ENCODE assay signal across 18 mouse cellular contexts in the genomic region with DNA sequence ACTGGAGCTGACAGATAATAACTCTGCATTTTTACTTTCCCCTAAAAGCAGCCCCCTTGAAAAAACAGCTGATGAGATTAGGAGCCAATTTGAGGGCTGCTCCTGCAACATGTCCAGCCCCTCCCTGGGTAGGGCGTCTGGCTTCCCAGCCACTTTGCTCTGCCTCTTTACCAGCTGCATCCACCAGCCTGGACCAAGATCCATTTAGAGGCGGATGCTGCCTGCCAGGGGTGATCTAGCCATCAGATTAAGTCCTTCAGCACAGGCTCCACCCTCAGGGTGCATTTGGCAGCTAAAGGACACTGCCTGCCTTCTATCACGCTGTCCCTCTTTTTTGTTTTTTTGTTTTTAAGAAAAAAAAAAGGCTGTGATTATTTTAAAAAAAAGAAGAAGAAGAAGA.
DNase-seq lines count a peak whose midpoint lies in the region; ATAC-seq lines count a peak whose summit lies in the region.
"Had no signal": no experiment of that assay in that cellular context is flagged by ENCODE, and none has a peak within 500 bp of the region (broad histone marks: within the 10 kb centered on the region; RNA-seq: fewer than 3 reads in every experiment).

No protein-coding gene starts in this region.

- intact Hi-C loops in left cerebral cortex, postnatal 4 days (cut with DNase I), result no loop called here
- intact Hi-C loops in left cerebral cortex, postnatal 25 days (cut with DNase I), result no loop called here

- ATAC-seq in intestine, embryonic 15.5 days, result peak; percentile 24; the same call in 1 of the 2 replicates
- ATAC-seq in forebrain, embryonic 11.5 days (replicated peaks; ENCODE audit: low FRiP score), result no peak
- ATAC-seq: forebrain, embryonic 13.5 days; forebrain, postnatal 0 days had no signal

- no peaks in the 10 kb centered on the region for H3K36me3 ChIP-seq in intestine, embryonic 15.5 days
- no peaks in the 10 kb centered on the region for H3K36me3 ChIP-seq in forebrain, embryonic 11.5 days (ENCODE audit: control insufficient read depth, insufficient read depth, low read length)
- H3K36me3 ChIP-seq: heart, embryonic 15.5 days had no signal

- no peaks in the 10 kb centered on the region for H3K27me3 ChIP-seq in intestine, embryonic 15.5 days (replicated peaks)
- no peaks in the 10 kb centered on the region; the same call in 1 of the 2 replicates for H3K27me3 ChIP-seq in forebrain, embryonic 11.5 days (ENCODE audit: control insufficient read depth, insufficient read depth, low read length)

- peaks cover 7% of the 10 kb centered on the region; the same call in 1 of the 2 replicates for H3K4me1 ChIP-seq in intestine, embryonic 15.5 days (replicated peaks)
- H3K4me1 ChIP-seq in forebrain, embryonic 11.5 days (replicated peaks; ENCODE audit: control insufficient read depth, insufficient read depth, low read length), result 0 out of 2 replicates have a peak, but pooled peaks cover 2% of the 10 kb centered on the region
- H3K4me1 ChIP-seq: heart, embryonic 15.5 days had no signal

- no peak overlapping the region for H3K9ac ChIP-seq in intestine, embryonic 15.5 days
- H3K9ac ChIP-seq in forebrain, embryonic 11.5 days (ENCODE audit: low read length), result no peak overlapping the region
- H3K9ac ChIP-seq: embryonic facial prominence, embryonic 13.5 days; forebrain, embryonic 13.5 days; forebrain, postnatal 0 days; heart, embryonic 15.5 days; hindbrain, embryonic 14.5 days had no signal

- 40% methylated on average over 3 of the region's 3 CpGs for WGBS in intestine, embryonic 15.5 days
- 25% methylated on average over 3 of the region's 3 CpGs for WGBS in forebrain, embryonic 11.5 days

- H3K27ac ChIP-seq in intestine, embryonic 15.5 days, result no peak overlapping the region
- no peak overlapping the region for H3K27ac ChIP-seq in forebrain, embryonic 11.5 days (ENCODE audit: low read depth, low read length)
- H3K27ac ChIP-seq: embryonic facial prominence, embryonic 13.5 days; forebrain, embryonic 13.5 days; heart, adult 2 months; heart, embryonic 15.5 days; hindbrain, embryonic 14.5 days had no signal

- no peak overlapping the region for H3K4me2 ChIP-seq in intestine, embryonic 15.5 days (replicated peaks)
- H3K4me2 ChIP-seq in forebrain, embryonic 11.5 days (ENCODE audit: low read depth, low read length, severe bottlenecking), result no peak overlapping the region
- H3K4me2 ChIP-seq: embryonic facial prominence, embryonic 13.5 days; forebrain, embryonic 13.5 days; heart, embryonic 11.5 days; heart, embryonic 15.5 days; hindbrain, embryonic 14.5 days had no signal

- peak; percentile 44 for DNase-seq in adrenal gland, adult 8-10 months
- DNase-seq in adrenal gland, postnatal 25 days, result no peak
- DNase-seq in left cerebral cortex, postnatal 4 days, result peak; percentile 45
- no peak for DNase-seq in left cerebral cortex, postnatal 25 days (ENCODE audit: low spot score in 2 of 2)
- no peak for DNase-seq in forebrain, embryonic 11.5 days (ENCODE audit: low spot score)
- DNase-seq: cerebellum, adult 8-10 months; cerebellum, postnatal 25 days; forebrain, postnatal 0 days; gastrocnemius, postnatal 14 days; heart, adult 2 months; heart, postnatal 14 days; kidney, adult 8-10 months had no signal

- no peak overlapping the region for H3K4me3 ChIP-seq in intestine, embryonic 15.5 days (replicated peaks)
- no peak overlapping the region for H3K4me3 ChIP-seq in forebrain, embryonic 11.5 days (ENCODE audit: low read depth, low read length)
- H3K4me3 ChIP-seq: embryonic facial prominence, embryonic 13.5 days; forebrain, embryonic 13.5 days; heart, adult 2 months; heart, embryonic 15.5 days had no signal

- H3K9me3 ChIP-seq in intestine, embryonic 15.5 days, result no peaks in the 10 kb centered on the region
- H3K9me3 ChIP-seq in forebrain, embryonic 11.5 days (ENCODE audit: control insufficient read depth, low read length), result no peaks in the 10 kb centered on the region
- H3K9me3 ChIP-seq: embryonic facial prominence, embryonic 13.5 days; forebrain, embryonic 13.5 days; heart, embryonic 15.5 days had no signal

Comparison
In these comparisons a context has a peak if more than half of its experiments do, and no peak if none do; other contexts are left out.
1. DNase-seq: peak in adrenal gland, adult 8-10 months (single experiment) and left cerebral cortex, postnatal 4 days (single experiment); none in adrenal gland, postnatal 25 days (single experiment), left cerebral cortex, postnatal 25 days (0 of 2) and forebrain, embryonic 11.5 days (single experiment).